In the genomic region with DNA sequence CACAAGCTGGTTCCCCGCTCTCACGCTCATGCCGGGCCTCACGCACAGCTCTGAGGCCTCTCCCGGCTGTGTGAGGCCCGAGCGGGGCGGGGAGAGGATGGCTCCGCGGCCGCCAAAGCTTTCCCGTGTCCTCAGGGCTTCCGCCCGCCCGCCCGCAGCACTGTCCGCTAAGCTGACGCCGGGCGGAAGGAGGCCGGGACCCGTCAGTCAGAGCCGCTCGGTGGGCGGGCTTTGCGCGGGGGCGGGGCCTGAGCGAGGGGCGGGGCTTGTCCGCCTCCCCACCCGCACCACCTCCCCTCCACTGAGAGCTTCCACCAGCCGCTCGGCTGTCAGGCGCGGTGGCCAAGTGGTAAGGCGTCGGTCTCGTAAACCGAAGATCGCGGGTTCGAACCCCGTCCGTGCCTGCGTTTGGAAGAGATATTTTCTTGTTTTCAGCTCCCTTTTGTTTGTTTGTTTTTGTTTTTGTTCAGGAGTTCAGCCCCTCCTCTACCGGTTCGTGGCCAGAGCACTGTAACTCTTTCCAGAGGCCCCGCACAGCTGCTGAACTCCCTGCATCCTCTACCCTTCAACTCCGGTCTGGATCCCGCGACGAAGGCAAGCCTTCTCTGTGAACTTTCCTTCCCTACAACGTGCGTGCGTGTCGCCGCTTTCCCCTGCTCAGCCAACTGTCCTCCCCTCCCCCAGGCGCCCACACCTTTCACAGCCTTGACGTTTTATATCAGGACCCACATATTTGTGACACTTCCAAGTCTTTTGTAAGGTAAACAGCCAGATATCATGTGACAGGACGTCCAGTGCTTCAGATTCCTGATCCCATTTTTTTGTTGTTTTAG, we compare ENCODE assay signal across 8 mouse cellular contexts.
DNase-seq lines count a peak whose midpoint lies in the region; ATAC-seq and TF ChIP-seq lines count a peak whose summit lies in the region.

No protein-coding gene starts in this region.

- H3K9ac ChIP-seq in embryonic facial prominence, embryonic 15.5 days, result peak overlapping the region; percentile 91
- peak overlapping the region; percentile 91 for H3K9ac ChIP-seq in kidney, embryonic 15.5 days

- peaks cover 5% of the 10 kb centered on the region for H3K27me3 ChIP-seq in embryonic facial prominence, embryonic 15.5 days
- peaks cover 9% of the 10 kb centered on the region for H3K27me3 ChIP-seq in heart, embryonic 10.5 days (ENCODE audit: insufficient read depth, poor library complexity, severe bottlenecking)
- peaks cover 5% of the 10 kb centered on the region for H3K27me3 ChIP-seq in kidney, embryonic 15.5 days

- peaks cover 7% of the 10 kb centered on the region for H3K36me3 ChIP-seq in embryonic facial prominence, embryonic 15.5 days
- peaks cover 13% of the 10 kb centered on the region for H3K36me3 ChIP-seq in heart, embryonic 10.5 days
- peaks cover 16% of the 10 kb centered on the region for H3K36me3 ChIP-seq in kidney, embryonic 15.5 days

- TF ChIP-seq POLR2A in bone marrow, adult 2 months (IDR thresholded peaks at IDR 0.05; ENCODE audit: borderline replicate concordance, control insufficient read depth, low read depth, low read length), result peak; percentile 84; the same call in 1 of the 2 replicates

- no peaks in the 10 kb centered on the region for H3K9me3 ChIP-seq in embryonic facial prominence, embryonic 15.5 days (replicated peaks)
- no peaks in the 10 kb centered on the region for H3K9me3 ChIP-seq in heart, embryonic 10.5 days
- no peaks in the 10 kb centered on the region for H3K9me3 ChIP-seq in kidney, embryonic 15.5 days (replicated peaks)

- H3K4me3 ChIP-seq in bone marrow, adult 2 months (replicated peaks; ENCODE audit: control insufficient read depth, low read depth, low read length), result peak overlapping the region; percentile 94
- H3K4me3 ChIP-seq in embryonic facial prominence, embryonic 15.5 days (replicated peaks), result peak overlapping the region; percentile 81
- peak overlapping the region; percentile 87 for H3K4me3 ChIP-seq in heart, embryonic 10.5 days
- peak overlapping the region; percentile 91 for H3K4me3 ChIP-seq in kidney, embryonic 15.5 days (replicated peaks)

- peak; percentile 95 for ATAC-seq in embryonic facial prominence, embryonic 15.5 days (ENCODE audit: insufficient number of reproducible peaks, low FRiP score, low TSS enrichment, low read depth)
- peak; percentile 96 for ATAC-seq in kidney, embryonic 15.5 days (replicated peaks; ENCODE audit: low FRiP score)
- ATAC-seq in monocyte, adult 5-6 weeks (replicated peaks; ENCODE audit: insufficient number of reproducible peaks, low FRiP score, low TSS enrichment, poor library complexity, severe bottlenecking), result peak; percentile 75

- DNase-seq in 416B (ENCODE audit: low read depth) (peak; percentile 93), liver (peak; percentile 96)
- peak; percentile 98 for DNase-seq in heart, embryonic 10.5 days (ENCODE audit: low spot score)
- peak; percentile 97 to 100 for DNase-seq in spleen, postnatal 4 days (ENCODE audit: low spot score in 2 of 2)

- H3K4me1 ChIP-seq in bone marrow, adult 2 months (ENCODE audit: control insufficient read depth, insufficient read depth, low read length), result peaks cover 2% of the 10 kb centered on the region; the same call in 1 of the 2 replicates
- H3K4me1 ChIP-seq in embryonic facial prominence, embryonic 15.5 days, result peaks cover 36% of the 10 kb centered on the region
- peaks cover 24% of the 10 kb centered on the region for H3K4me1 ChIP-seq in heart, embryonic 10.5 days
- H3K4me1 ChIP-seq in kidney, embryonic 15.5 days, result peaks cover 31% of the 10 kb centered on the region

- peak overlapping the region; percentile 66 for H3K4me2 ChIP-seq in embryonic facial prominence, embryonic 15.5 days (replicated peaks)
- H3K4me2 ChIP-seq in kidney, embryonic 15.5 days, result peak overlapping the region; percentile 75

- WGBS in bone marrow, adult 2 months, result 1% methylated on average over 60 of the region's 61 CpGs
- under 1% methylated on average over 61 of the region's 61 CpGs for WGBS in embryonic facial prominence, embryonic 15.5 days
- under 1% methylated on average over 61 of the region's 61 CpGs for WGBS in heart, embryonic 10.5 days
- WGBS in kidney, embryonic 15.5 days, result under 1% methylated on average over 60 of the region's 61 CpGs

- TF ChIP-seq CTCF in bone marrow, adult 2 months (IDR thresholded peaks at IDR 0.05; ENCODE audit: control insufficient read depth, insufficient read depth, low read length), result no peak

- peak overlapping the region; percentile 96 for H3K27ac ChIP-seq in bone marrow, adult 2 months (ENCODE audit: control insufficient read depth, insufficient read depth, low read depth, low read length, poor library complexity)
- peak overlapping the region; percentile 98 for H3K27ac ChIP-seq in embryonic facial prominence, embryonic 15.5 days (replicated peaks)
- H3K27ac ChIP-seq in heart, embryonic 10.5 days, result peak overlapping the region; percentile 99
- H3K27ac ChIP-seq in kidney, embryonic 15.5 days, result peak overlapping the region; percentile 98

Comparison
In these comparisons a context has a peak if more than half of its experiments do, and no peak if none do; other contexts are left out.
1. Peak in every context shown above with its lines: DNase-seq, ATAC-seq, H3K4me3 ChIP-seq and H3K27ac ChIP-seq.